Mouse (Mus musculus): ENCODE results near the gene Wfdc9. TPM values are rescaled to one million over a fixed set of nuclear protein-coding genes. Genes with fewer than 3 reads are reported as not detected.
"Not testable (repeated sequence)": the region's sequence is repeated elsewhere in the genome, so short reads cannot be mapped to it uniquely, and the experiment has no call there.

The Wfdc9 gene
- polyA plus RNA-seq, 1 experiment = not detected

GRCm38 (mm10) chr2:164615386-164615785 lies 41.0 kb downstream of the Wfdc9 start:
- TF ChIP-seq POLR2A (IDR thresholded peaks at IDR 0.05; ENCODE audit: borderline replicate concordance, insufficient read depth, low read length) (no peak), CTCF (IDR thresholded peaks at IDR 0.05; ENCODE audit: borderline replicate concordance, insufficient read depth, low read depth, low read length) (no peak)

GRCm38 (mm10) chr2:164613471-164613870 lies 42.9 kb downstream of the Wfdc9 start, which contains the start of the genes Wfdc6b and Wfdc8:
Gene Wfdc6b (plus strand): TSS chr2:164613522.
Gene Wfdc8 (minus strand): TSS chr2:164613626.
- 24% methylated on average over 8 of the region's 8 CpGs for WGBS
- H3K27me3 ChIP-seq (ENCODE audit: control insufficient read depth, insufficient read depth, low read length) = not testable (repeated sequence)

More at GRCm38 (mm10) chr2:164615386-164615785, 41.0 kb downstream of the Wfdc9 start:
- WGBS = 90% methylated on average over 3 of the region's 3 CpGs
- Histone ChIP-seq H3K27ac (ENCODE audit: insufficient read depth, low read length) (no peak overlapping the region), H3K27me3 (ENCODE audit: control insufficient read depth, insufficient read depth, low read length) (no peaks in the 10 kb centered on the region), H3K4me1 (ENCODE audit: control insufficient read depth, insufficient read depth, low read length) (no peaks in the 10 kb centered on the region), H3K4me3 (replicated peaks; ENCODE audit: insufficient read depth, low read depth, low read length) (no peak overlapping the region)
- DNase-seq = no peak

GRCm38 (mm10) chr2:164608781-164609180 lies 47.6 kb downstream of the Wfdc9 start:
- TF ChIP-seq POLR2A (IDR thresholded peaks at IDR 0.05; ENCODE audit: borderline replicate concordance, insufficient read depth, low read length) (no peak), CTCF (IDR thresholded peaks at IDR 0.05; ENCODE audit: borderline replicate concordance, insufficient read depth, low read depth, low read length) (no peak)
- no peak overlapping the region for H3K4me3 ChIP-seq (replicated peaks; ENCODE audit: insufficient read depth, low read depth, low read length)
- no peak overlapping the region for H3K27ac ChIP-seq (ENCODE audit: insufficient read depth, low read length)
- H3K4me1 ChIP-seq (ENCODE audit: control insufficient read depth, insufficient read depth, low read length) = no peaks in the 10 kb centered on the region
- no peaks in the 10 kb centered on the region for H3K27me3 ChIP-seq (ENCODE audit: control insufficient read depth, insufficient read depth, low read length)
- DNase-seq = no peak
- 41% methylated on average over 6 of the region's 6 CpGs for WGBS

More at GRCm38 (mm10) chr2:164613471-164613870, 42.9 kb downstream of the Wfdc9 start, which contains the start of the genes Wfdc6b and Wfdc8:
- not testable (repeated sequence) for DNase-seq; H3K4me1 ChIP-seq (ENCODE audit: control insufficient read depth, insufficient read depth, low read length); H3K4me3 ChIP-seq (replicated peaks; ENCODE audit: insufficient read depth, low read depth, low read length); H3K27ac ChIP-seq (ENCODE audit: insufficient read depth, low read length)

GRCm38 (mm10) chr2:164604411-164604810 lies 52.0 kb downstream of the Wfdc9 start:
- Histone ChIP-seq H3K4me3 (replicated peaks; ENCODE audit: insufficient read depth, low read depth, low read length) (no peak overlapping the region), H3K4me1 (ENCODE audit: control insufficient read depth, insufficient read depth, low read length) (no peaks in the 10 kb centered on the region), H3K27me3 (ENCODE audit: control insufficient read depth, insufficient read depth, low read length) (no peaks in the 10 kb centered on the region), H3K27ac (ENCODE audit: insufficient read depth, low read length) (no peak overlapping the region)
- DNase-seq = no peak
- 84% methylated on average over 8 of the region's 8 CpGs for WGBS
- no peak for TF ChIP-seq CTCF (IDR thresholded peaks at IDR 0.05; ENCODE audit: borderline replicate concordance, insufficient read depth, low read depth, low read length)
- TF ChIP-seq POLR2A (IDR thresholded peaks at IDR 0.05; ENCODE audit: borderline replicate concordance, insufficient read depth, low read length) = no peak

GRCm38 (mm10) chr2:164603482-164603881 lies 52.9 kb downstream of the Wfdc9 start:
- Histone ChIP-seq H3K27ac (ENCODE audit: insufficient read depth, low read length) (no peak overlapping the region), H3K27me3 (ENCODE audit: control insufficient read depth, insufficient read depth, low read length) (no peaks in the 10 kb centered on the region), H3K4me3 (replicated peaks; ENCODE audit: insufficient read depth, low read depth, low read length) (no peak overlapping the region), H3K4me1 (ENCODE audit: control insufficient read depth, insufficient read depth, low read length) (no peaks in the 10 kb centered on the region)
- DNase-seq = no peak
- WGBS = 90% methylated on average over 3 of the region's 3 CpGs
- TF ChIP-seq POLR2A (IDR thresholded peaks at IDR 0.05; ENCODE audit: borderline replicate concordance, insufficient read depth, low read length) (no peak), CTCF (IDR thresholded peaks at IDR 0.05; ENCODE audit: borderline replicate concordance, insufficient read depth, low read depth, low read length) (no peak)

- no peak for DNase-seq
- no peaks in the 10 kb centered on the region for H3K4me1 ChIP-seq (ENCODE audit: control insufficient read depth, insufficient read depth, low read length)
- TF ChIP-seq POLR2A (IDR thresholded peaks at IDR 0.05; ENCODE audit: borderline replicate concordance, insufficient read depth, low read length) = no peak
- no peak for TF ChIP-seq CTCF (IDR thresholded peaks at IDR 0.05; ENCODE audit: borderline replicate concordance, insufficient read depth, low read depth, low read length)
- H3K27ac ChIP-seq (ENCODE audit: insufficient read depth, low read length) = no peak overlapping the region
- H3K27me3 ChIP-seq (ENCODE audit: control insufficient read depth, insufficient read depth, low read length) = no peaks in the 10 kb centered on the region
- no peak overlapping the region for H3K4me3 ChIP-seq (replicated peaks; ENCODE audit: insufficient read depth, low read depth, low read length)
- WGBS = 69% methylated on average over 3 of the region's 3 CpGs
These were observed 56.2 kb downstream of the Wfdc9 start for GRCm38 (mm10) chr2:164600179-164600578.

Other genes with a start within 250 kb of the Wfdc9 start
- gene Sdc4, start 212.7 kb downstream of the Wfdc9 start, polyA plus RNA-seq (2012; rRNA removed) = 65.7 and 69.5 TPM in 2 replicates
- gene Sys1, start 199.6 kb downstream of the Wfdc9 start, polyA plus RNA-seq (2012; rRNA removed) = 73.7 and 75.4 TPM in 2 replicates
- 16.7 and 21.0 TPM in 2 replicates for gene Gm20458, start 195.6 kb downstream of the Wfdc9 start, polyA plus RNA-seq (2012; rRNA removed)
- not detected in 2 replicates for gene Trp53tg5, start 182.9 kb downstream of the Wfdc9 start, polyA plus RNA-seq (2012; rRNA removed)
- 428 and 462 TPM in 2 replicates for gene Dbndd2, start 170.5 kb downstream of the Wfdc9 start, polyA plus RNA-seq (2012; rRNA removed)
- gene Pigt, start 159.1 kb downstream of the Wfdc9 start, polyA plus RNA-seq (2012; rRNA removed) = 103 and 109 TPM in 2 replicates
- gene Wfdc2, start 94.2 kb downstream of the Wfdc9 start, polyA plus RNA-seq (2012; rRNA removed) = 0.87 and 2.1 TPM in 2 replicates
- gene Spint3, start 83.1 kb downstream of the Wfdc9 start, polyA plus RNA-seq (2012; rRNA removed) = not detected in 2 replicates
- gene Wfdc6a, start 71.1 kb downstream of the Wfdc9 start, polyA plus RNA-seq (2012; rRNA removed) = 0.24 TPM in 1 of 2 replicates, not detected in the other
- not detected in 2 replicates for gene Eppin, start 63.0 kb downstream of the Wfdc9 start, polyA plus RNA-seq (2012; rRNA removed)
- 0.11 and 0.20 TPM in 2 replicates for gene Wfdc6b, start 43.1 kb downstream of the Wfdc9 start, polyA plus RNA-seq (2012; rRNA removed)
- 0.06 TPM in 1 of 2 replicates, not detected in the other for gene Wfdc8, start 43.0 kb downstream of the Wfdc9 start, polyA plus RNA-seq (2012; rRNA removed)
- gene Wfdc16, start 17.8 kb downstream of the Wfdc9 start, polyA plus RNA-seq (2012; rRNA removed) = not detected in 2 replicates
- not detected in 2 replicates for gene Wfdc10, start 537 bp downstream of the Wfdc9 start, polyA plus RNA-seq (2012; rRNA removed)
- gene Wfdc11, start 17.5 kb upstream of the Wfdc9 start, polyA plus RNA-seq (2012; rRNA removed) = not detected in 2 replicates
- not detected in 2 replicates for gene Wfdc13, start 28.5 kb upstream of the Wfdc9 start, polyA plus RNA-seq (2012; rRNA removed)
- gene Spint4, start 41.9 kb upstream of the Wfdc9 start, polyA plus RNA-seq (2012; rRNA removed) = not detected in 2 replicates
- not detected in 2 replicates for gene Spint5, start 58.7 kb upstream of the Wfdc9 start, polyA plus RNA-seq (2012; rRNA removed)
- 0.84 and 0.93 TPM in 2 replicates for gene Wfdc3, start 89.3 kb upstream of the Wfdc9 start, polyA plus RNA-seq (2012; rRNA removed)
- gene Dnttip1, start 89.4 kb upstream of the Wfdc9 start, polyA plus RNA-seq (2012; rRNA removed) = 43.1 and 44.3 TPM in 2 replicates
- 0.55 and 1.0 TPM in 2 replicates for gene Ube2c, start 113.3 kb upstream of the Wfdc9 start, polyA plus RNA-seq (2012; rRNA removed)
- 0.57 and 0.62 TPM in 2 replicates for gene Tnnc2, start 123.4 kb upstream of the Wfdc9 start, polyA plus RNA-seq (2012; rRNA removed)
- gene Snx21, start 129.2 kb upstream of the Wfdc9 start, polyA plus RNA-seq (2012; rRNA removed) = 70.7 and 70.8 TPM in 2 replicates
- 36.5 and 39.3 TPM in 2 replicates for gene Acot8, start 148.3 kb upstream of the Wfdc9 start, polyA plus RNA-seq (2012; rRNA removed)
- 7.6 and 8.1 TPM in 2 replicates for gene Zswim3, start 148.5 kb upstream of the Wfdc9 start, polyA plus RNA-seq (2012; rRNA removed)
- 19.4 and 20.0 TPM in 2 replicates for gene Zswim1, start 166.1 kb upstream of the Wfdc9 start, polyA plus RNA-seq (2012; rRNA removed)
- gene Spata25, start 172.0 kb upstream of the Wfdc9 start, polyA plus RNA-seq (2012; rRNA removed) = 0.25 and 0.30 TPM in 2 replicates
- 177 and 191 TPM in 2 replicates for gene Ctsa, start 176.3 kb upstream of the Wfdc9 start, polyA plus RNA-seq (2012; rRNA removed)
- gene Neurl2, start 176.9 kb upstream of the Wfdc9 start, polyA plus RNA-seq (2012; rRNA removed) = 6.1 and 6.3 TPM in 2 replicates
- gene Pltp, start 201.1 kb upstream of the Wfdc9 start, polyA plus RNA-seq (2012; rRNA removed) = 203 and 218 TPM in 2 replicates
- 54.9 and 56.3 TPM in 2 replicates for gene Pcif1, start 222.7 kb upstream of the Wfdc9 start, polyA plus RNA-seq (2012; rRNA removed)

Measured in cerebellum, adult 2 months (tissue).